Mouse (Mus musculus) heart, embryonic 12.5 days (tissue): ENCODE measurements around the gene Uvrag. TPM values are rescaled to one million over a fixed set of nuclear protein-coding genes. Genes with fewer than 3 reads are reported as not detected.

Experiments used
- ATAC-seq: fragments of 200-750 bp; cut with Nextera tagmentation; 2 replicates; pipeline ENCODE4 v1.8.0; 2017; ENCODE audit warnings: moderate TSS enrichment, moderate library complexity; ENCODE audit not compliant: insufficient number of reproducible peaks, low FRiP score
- H3K27ac ChIP-seq: fragments of 300-500 bp; sonication (generic); 2 replicates; pipeline ENCODE4 v1.5.1; 2016; ENCODE audit warnings: mild to moderate bottlenecking, moderate library complexity; ENCODE audit not compliant: poor library complexity, severe bottlenecking
- H3K27me3 ChIP-seq: fragments of 300-500 bp; sonication (generic); replicated peaks from 2 replicates; pipeline ENCODE4 v1.6.1; 2016; ENCODE audit warnings: mild to moderate bottlenecking, moderate library complexity
- H3K36me3 ChIP-seq: fragments of 300-500 bp; sonication (generic); 2 replicates; pipeline ENCODE4 v1.6.1; 2016; ENCODE audit warnings: mild to moderate bottlenecking, moderate library complexity
- H3K4me1 ChIP-seq: fragments of 300-500 bp; sonication (generic); replicated peaks from 2 replicates; pipeline ENCODE4 v1.6.1; 2016; ENCODE audit warnings: mild to moderate bottlenecking
- H3K4me2 ChIP-seq: fragments of 300-500 bp; sonication (generic); 2 replicates; pipeline ENCODE4 v1.6.1; 2016; ENCODE audit warnings: mild to moderate bottlenecking, moderate library complexity
- H3K4me3 ChIP-seq: fragments of 300-500 bp; sonication (generic); 2 replicates; pipeline ENCODE4 v1.5.1; 2016; ENCODE audit warnings: mild to moderate bottlenecking
- H3K9ac ChIP-seq: fragments of 300-500 bp; sonication (generic); 2 replicates; pipeline ENCODE4 v1.6.1; 2016; ENCODE audit warnings: mild to moderate bottlenecking, moderate library complexity
- H3K9me3 ChIP-seq: fragments of 300-500 bp; sonication (generic); replicated peaks from 2 replicates; pipeline ENCODE4 v1.6.1; 2016; ENCODE audit warnings: mild to moderate bottlenecking, moderate library complexity
- WGBS: fragments of 180-500 bp; shearing (Covaris S2); methylation state at CpG from one replicate; pipeline ENCODE4 v1.1.7; 2016; 5-methylcytosine and 5-hydroxymethylcytosine counted together
- polyA plus RNA-seq: library from polyadenylated mRNA; unstranded; fragments of >200 nt; fragmentation: Nextera tagmentation; extraction: Ambion mirVana; gene quantifications from 2 replicates; pipeline ENCODE4 v1.2.1, GENCODE M21; 2016

Gene Uvrag
- polyA plus RNA-seq, 1 experiment from 2014 or later = 19.6 TPM

DNA sequence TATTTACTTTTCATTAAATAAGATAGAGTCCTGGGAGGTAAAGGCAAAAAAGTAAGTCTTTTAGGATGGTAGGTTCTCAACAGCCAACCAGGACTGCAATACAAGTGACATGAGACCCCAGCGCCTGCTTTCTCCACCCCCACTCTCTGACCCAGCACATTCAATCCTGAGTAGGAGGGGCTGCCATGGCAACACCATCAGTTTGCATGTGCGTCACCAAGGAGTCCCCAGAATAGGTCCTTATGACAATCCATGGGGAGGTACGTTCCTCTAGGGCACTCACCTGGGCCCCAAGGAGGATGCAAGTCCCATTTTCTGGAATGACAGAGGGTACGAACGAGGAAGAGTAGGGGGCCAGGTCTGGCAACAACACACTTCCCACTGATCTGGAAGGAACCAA is 36.4 kb upstream of the Uvrag start:
- 86% methylated on average over 5 of the region's 5 CpGs for WGBS

DNA sequence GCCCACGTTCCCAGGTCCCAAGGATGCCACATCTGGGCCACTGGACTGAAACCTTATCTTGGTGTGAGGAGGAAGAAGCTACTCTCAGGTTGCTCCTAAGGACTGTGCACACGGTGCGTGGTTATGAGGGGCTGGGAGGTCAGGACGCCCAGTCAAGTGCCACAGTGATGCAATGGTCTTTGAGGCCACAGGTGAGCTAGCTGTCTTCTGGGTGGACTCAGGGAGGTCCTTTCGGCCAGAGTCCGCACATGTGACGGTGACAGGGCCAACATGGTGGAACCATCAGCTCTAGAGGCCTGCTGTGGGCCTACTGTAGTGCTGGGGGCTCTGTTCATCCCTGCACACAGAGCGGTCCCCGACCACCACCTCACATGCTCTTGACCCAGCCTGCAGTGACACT is 34.7 kb upstream of the Uvrag start:
- H3K9me3 ChIP-seq = no peaks in the 10 kb centered on the region
- H3K4me2 ChIP-seq = no peak overlapping the region
- no peak overlapping the region for H3K9ac ChIP-seq
- peaks cover 16% of the 10 kb centered on the region for H3K4me1 ChIP-seq
- H3K4me3 ChIP-seq = no peak overlapping the region
- 84% methylated on average over 9 of the region's 9 CpGs for whole genome bisulfite sequencing
- ATAC-seq = no peak
- H3K27me3 ChIP-seq = peaks cover 12% of the 10 kb centered on the region; the same call in 1 of the 2 replicates
- no peak overlapping the region for H3K27ac ChIP-seq
- H3K36me3 ChIP-seq = no peaks in the 10 kb centered on the region

More for the DNA sequence above, 36.4 kb upstream of the Uvrag start:
- Histone ChIP-seq H3K4me2 (no peak overlapping the region), H3K9ac (no peak overlapping the region), H3K36me3 (no peaks in the 10 kb centered on the region), H3K27ac (no peak overlapping the region), H3K27me3 (peaks cover 21% of the 10 kb centered on the region), H3K9me3 (no peaks in the 10 kb centered on the region), H3K4me3 (no peak overlapping the region), H3K4me1 (peaks cover 12% of the 10 kb centered on the region)
- ATAC-seq = no peak

DNA sequence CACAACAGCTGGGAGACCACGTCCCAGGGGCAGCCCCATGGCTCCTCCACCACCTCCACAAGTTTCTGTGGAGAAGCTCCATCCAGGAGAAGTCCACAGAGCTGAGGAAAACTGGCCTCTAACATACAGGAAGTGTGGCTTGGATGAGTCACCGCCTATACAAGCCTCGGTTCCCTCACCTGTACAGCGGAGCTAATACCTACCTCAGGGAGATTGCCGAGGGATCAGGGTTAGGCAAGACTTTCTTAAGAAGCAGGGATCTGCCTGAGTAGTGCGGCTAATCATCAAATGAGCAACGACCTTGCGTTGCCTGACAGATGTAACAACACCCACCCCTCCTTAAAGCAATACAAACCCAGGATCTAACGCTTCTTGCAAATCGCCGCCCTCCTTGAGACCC is 34.2 kb upstream of the Uvrag start:
- WGBS = 77% methylated on average over 11 of the region's 11 CpGs
- no peak overlapping the region for H3K27ac ChIP-seq
- H3K27me3 ChIP-seq = peaks cover 10% of the 10 kb centered on the region; the same call in 1 of the 2 replicates
- H3K4me1 ChIP-seq = peaks cover 16% of the 10 kb centered on the region
- no peaks in the 10 kb centered on the region for H3K36me3 ChIP-seq
- H3K4me3 ChIP-seq = no peak overlapping the region
- no peak for ATAC-seq
- no peak overlapping the region for H3K4me2 ChIP-seq
- no peaks in the 10 kb centered on the region for H3K9me3 ChIP-seq
- no peak overlapping the region for H3K9ac ChIP-seq

DNA sequence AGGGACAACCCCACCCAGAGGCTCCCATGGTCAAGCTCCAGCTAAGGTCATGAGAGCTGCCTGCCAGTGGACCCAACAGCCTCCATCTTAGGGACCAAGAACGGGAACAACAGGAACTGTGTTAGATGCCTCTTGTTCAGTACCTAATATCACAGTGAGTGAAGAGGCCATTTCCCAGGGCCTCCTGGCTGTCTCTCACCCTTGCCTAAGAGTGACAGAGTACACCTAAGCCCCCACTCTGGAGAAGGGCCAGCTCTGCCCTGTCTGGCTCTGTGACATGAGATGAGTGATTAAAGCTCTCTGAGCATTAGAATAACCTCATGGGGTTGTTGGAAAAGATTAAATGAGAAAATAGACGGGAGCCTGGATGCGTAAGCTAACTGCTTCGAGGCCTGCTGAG is 33.1 kb upstream of the Uvrag start:
- H3K4me3 ChIP-seq = no peak overlapping the region
- H3K36me3 ChIP-seq = no peaks in the 10 kb centered on the region
- peaks cover 5% of the 10 kb centered on the region; the same call in 1 of the 2 replicates for H3K27me3 ChIP-seq
- 83% methylated on average over 4 of the region's 4 CpGs for WGBS
- H3K27ac ChIP-seq = no peak overlapping the region
- H3K4me2 ChIP-seq = no peak overlapping the region
- ATAC-seq = no peak
- no peak overlapping the region for H3K9ac ChIP-seq
- peaks cover 16% of the 10 kb centered on the region for H3K4me1 ChIP-seq
- H3K9me3 ChIP-seq = no peaks in the 10 kb centered on the region

DNA sequence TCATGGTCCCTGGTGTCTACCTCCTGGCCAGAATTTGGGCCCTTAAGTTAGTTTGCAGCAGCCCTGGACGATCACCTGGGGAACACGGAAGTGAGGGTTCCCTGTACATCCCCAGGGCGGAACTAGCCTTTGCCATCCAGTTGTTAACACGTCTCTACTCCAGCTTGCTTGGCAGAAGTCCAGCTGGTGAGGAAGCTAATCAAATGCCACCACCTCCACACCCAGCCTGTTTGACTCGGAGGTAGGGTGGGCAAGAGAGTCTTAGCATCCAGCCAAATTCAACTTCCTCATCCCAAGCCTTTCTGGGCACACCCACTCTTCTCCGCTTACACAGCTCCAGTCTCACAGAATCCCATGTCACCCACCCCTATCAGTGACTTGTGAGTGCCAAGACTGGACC is 32.0 kb upstream of the Uvrag start:
- WGBS = 62% methylated on average over 6 of the region's 6 CpGs
- Histone ChIP-seq H3K27me3 (peaks cover 5% of the 10 kb centered on the region; the same call in 1 of the 2 replicates), H3K4me1 (peaks cover 16% of the 10 kb centered on the region), H3K9ac (no peak overlapping the region), H3K9me3 (no peaks in the 10 kb centered on the region), H3K36me3 (no peaks in the 10 kb centered on the region), H3K4me2 (no peak overlapping the region), H3K4me3 (no peak overlapping the region), H3K27ac (no peak overlapping the region)
- ATAC-seq = no peak

DNA sequence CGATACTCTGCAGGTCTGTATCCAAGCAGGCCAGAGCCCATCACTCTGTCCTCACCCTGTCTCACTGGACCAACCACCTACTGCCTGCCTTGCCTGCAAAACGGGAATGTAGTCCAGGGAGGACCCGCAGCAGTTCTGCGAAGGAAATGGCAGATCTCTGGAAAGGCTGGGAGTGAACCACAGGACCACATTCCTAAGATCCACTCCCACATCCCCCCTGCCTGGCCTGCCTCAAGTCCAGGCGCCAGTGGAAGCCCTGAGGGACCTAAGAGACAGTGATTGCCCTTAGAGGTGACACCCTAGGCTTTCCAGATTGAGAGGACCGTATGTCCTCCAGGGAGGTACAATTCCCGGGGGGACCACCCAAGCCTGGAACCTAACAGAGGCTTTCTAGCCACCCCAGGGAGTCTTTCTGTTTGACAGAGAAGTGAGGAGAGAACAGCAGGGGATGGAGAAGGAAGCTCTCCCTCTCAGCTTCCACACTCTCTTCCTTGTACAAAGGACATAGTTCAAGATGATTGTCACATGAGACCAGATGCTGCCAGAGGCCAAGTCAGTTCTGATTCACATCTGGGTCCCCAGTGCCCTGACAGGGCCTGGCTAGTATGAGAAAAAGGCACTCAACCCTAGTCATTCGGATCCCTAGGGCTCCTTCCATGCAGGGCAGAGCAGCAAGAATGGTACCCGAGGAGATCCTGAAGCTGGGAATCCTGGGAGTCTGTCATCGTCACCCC is 31.0 kb upstream of the Uvrag start:
- no peaks in the 10 kb centered on the region for H3K36me3 ChIP-seq
- no peaks in the 10 kb centered on the region; the same call in 1 of the 2 replicates for H3K27me3 ChIP-seq
- ATAC-seq = no peak
- no peak overlapping the region for H3K4me3 ChIP-seq
- no peak overlapping the region for H3K27ac ChIP-seq
- no peaks in the 10 kb centered on the region for H3K9me3 ChIP-seq
- WGBS = 56% methylated on average over 10 of the region's 10 CpGs
- H3K4me1 ChIP-seq = peaks cover 16% of the 10 kb centered on the region
- no peak overlapping the region for H3K4me2 ChIP-seq
- no peak overlapping the region for H3K9ac ChIP-seq

DNA sequence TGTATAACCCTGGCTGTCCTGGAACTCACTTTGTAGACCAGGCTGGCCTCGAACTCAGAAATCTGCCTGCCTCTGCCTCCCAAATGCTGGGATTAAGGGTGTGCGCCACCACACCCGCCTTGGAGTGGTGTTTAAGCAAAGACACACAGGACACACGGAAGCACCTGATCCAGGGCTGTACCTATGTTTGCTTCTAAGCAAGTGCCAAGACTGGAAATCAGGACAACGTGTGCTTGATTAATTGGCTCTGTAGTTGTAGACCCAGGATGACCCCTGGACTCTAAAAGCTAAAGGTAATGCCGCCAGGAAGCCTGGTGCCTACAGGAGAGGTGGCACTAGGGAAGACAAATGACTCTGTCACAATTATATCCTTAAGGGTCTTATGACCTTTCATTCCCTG is 29.6 kb upstream of the Uvrag start:
- Histone ChIP-seq H3K36me3 (no peaks in the 10 kb centered on the region), H3K4me2 (no peak overlapping the region), H3K9me3 (no peaks in the 10 kb centered on the region), H3K4me1 (peaks cover 25% of the 10 kb centered on the region), H3K9ac (no peak overlapping the region), H3K27ac (no peak overlapping the region), H3K4me3 (no peak overlapping the region), H3K27me3 (no peaks in the 10 kb centered on the region; the same call in 1 of the 2 replicates)
- ATAC-seq = no peak
- WGBS = 89% methylated on average over 6 of the region's 6 CpGs

DNA sequence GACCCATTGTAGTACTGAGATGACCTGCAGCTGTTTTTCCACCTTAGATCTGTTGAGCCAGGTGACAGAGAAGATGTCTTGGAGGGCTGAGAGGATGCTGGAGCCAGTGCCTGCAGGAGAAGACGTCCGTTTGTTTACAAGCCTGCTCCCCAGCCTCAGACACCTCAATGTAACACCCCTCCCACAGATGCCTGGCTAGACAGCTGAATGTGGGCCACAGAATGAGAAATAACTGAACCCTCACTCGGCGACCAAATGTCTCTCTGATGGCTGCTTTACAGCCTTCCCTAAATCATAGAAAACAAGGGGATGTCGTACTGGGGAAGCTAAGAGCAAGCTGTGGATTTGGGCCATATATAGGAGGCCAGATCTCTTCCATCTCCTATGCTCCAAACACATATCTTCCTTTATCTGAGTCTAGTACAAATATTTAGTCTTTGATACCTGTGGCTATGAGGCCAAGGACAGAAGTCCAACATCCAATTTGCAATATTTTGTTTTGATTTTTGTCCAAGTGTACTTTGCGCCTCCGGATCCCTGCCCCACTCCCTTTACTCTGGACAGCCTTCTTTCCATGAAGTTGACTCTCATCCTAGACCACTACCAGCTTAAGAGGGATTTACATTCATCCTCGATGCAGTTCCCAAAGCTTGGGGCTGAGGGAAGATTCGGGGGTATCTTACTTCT is 28.9 kb upstream of the Uvrag start:
- Histone ChIP-seq H3K36me3 (no peaks in the 10 kb centered on the region), H3K4me2 (no peak overlapping the region), H3K27ac (no peak overlapping the region), H3K27me3 (no peaks in the 10 kb centered on the region; the same call in 1 of the 2 replicates), H3K4me1 (peaks cover 25% of the 10 kb centered on the region), H3K9me3 (no peaks in the 10 kb centered on the region), H3K9ac (no peak overlapping the region), H3K4me3 (no peak overlapping the region)
- WGBS = 86% methylated on average over 9 of the region's 9 CpGs
- ATAC-seq = no peak

DNA sequence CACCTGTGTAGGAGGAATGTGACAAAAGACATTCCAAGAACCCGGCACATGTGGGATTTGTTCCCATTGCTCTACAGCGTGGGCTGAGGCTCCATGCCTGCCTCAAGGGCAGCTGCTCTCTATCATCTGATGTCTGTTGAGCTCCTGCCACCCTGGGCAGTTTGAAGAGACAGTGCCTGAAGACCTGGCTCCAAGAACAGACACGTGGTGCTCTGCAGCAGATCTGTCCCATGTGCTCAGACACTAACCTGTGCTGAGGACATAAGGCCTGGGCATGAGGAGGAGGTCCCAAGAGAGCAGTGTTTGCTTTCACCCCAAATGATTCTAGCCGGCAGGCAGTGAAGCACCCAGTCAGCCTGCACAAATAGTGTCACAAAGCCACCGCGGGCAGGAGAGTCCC is 27.8 kb upstream of the Uvrag start:
- Histone ChIP-seq H3K4me1 (peaks cover 25% of the 10 kb centered on the region), H3K27ac (no peak overlapping the region), H3K9ac (no peak overlapping the region), H3K4me2 (no peak overlapping the region), H3K4me3 (no peak overlapping the region), H3K9me3 (no peaks in the 10 kb centered on the region), H3K36me3 (no peaks in the 10 kb centered on the region), H3K27me3 (no peaks in the 10 kb centered on the region; the same call in 1 of the 2 replicates)
- ATAC-seq = no peak
- 81% methylated on average over 6 of the region's 6 CpGs for WGBS

DNA sequence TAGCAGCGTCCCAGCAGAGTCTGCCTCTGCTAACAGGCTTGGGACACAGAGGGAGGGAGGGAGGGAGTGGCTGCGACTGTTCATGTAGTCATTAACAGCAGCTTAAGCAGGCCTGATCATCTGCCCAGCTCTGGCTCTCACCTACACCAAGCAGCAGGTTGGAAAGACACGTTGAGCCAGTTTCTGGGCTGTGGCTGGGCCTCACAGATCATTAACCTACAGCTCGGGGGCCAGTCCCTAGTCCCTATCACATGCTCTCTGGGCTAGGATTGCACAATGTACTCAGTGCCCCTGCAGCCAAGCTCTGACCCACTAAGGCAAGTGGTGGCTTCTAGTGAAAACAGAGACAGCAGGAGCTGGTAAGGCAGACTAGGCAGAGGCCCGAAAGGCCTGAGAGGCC is 27.0 kb upstream of the Uvrag start:
- Histone ChIP-seq H3K4me1 (peaks cover 23% of the 10 kb centered on the region), H3K4me3 (no peak overlapping the region), H3K9me3 (no peaks in the 10 kb centered on the region), H3K4me2 (no peak overlapping the region), H3K27me3 (no peaks in the 10 kb centered on the region; the same call in 1 of the 2 replicates), H3K27ac (no peak overlapping the region), H3K9ac (no peak overlapping the region), H3K36me3 (no peaks in the 10 kb centered on the region)
- no peak for ATAC-seq
- 58% methylated on average over 5 of the region's 5 CpGs for WGBS

DNA sequence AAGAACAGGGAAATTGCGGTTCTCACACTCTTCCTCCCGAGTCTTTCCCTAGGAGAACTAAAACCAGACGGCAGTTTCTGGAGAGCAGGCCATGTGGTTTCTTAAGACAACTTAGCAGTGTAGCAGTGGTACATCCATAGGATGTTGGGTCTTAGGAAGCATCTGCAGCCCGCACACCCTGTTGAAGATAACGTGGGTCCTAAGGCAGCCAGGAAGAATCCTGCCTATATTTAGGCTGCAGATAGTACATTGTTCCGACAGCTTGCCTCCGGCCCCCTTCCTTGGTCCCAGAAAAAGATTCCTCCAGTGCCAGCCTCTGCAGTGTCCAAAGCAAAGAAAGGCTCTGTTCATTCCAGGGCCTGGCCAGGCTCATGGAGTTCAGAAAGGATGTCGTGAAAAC is 25.2 kb upstream of the Uvrag start:
- no peaks in the 10 kb centered on the region for H3K27me3 ChIP-seq
- no peak overlapping the region for H3K27ac ChIP-seq
- H3K4me2 ChIP-seq = no peak overlapping the region
- H3K4me1 ChIP-seq = peaks cover 20% of the 10 kb centered on the region
- ATAC-seq = no peak
- H3K9ac ChIP-seq = no peak overlapping the region
- 37% methylated on average over 8 of the region's 8 CpGs for WGBS
- no peaks in the 10 kb centered on the region for H3K36me3 ChIP-seq
- H3K4me3 ChIP-seq = no peak overlapping the region
- no peaks in the 10 kb centered on the region for H3K9me3 ChIP-seq
